Mouse (Mus musculus) hindbrain, embryonic 13.5 days (tissue): ENCODE measurements around the gene Izumo1. TPM values are rescaled to one million over a fixed set of nuclear protein-coding genes. Genes with fewer than 3 reads are reported as not detected.
"Not testable (repeated sequence)": the region's sequence is repeated elsewhere in the genome, so short reads cannot be mapped to it uniquely, and the experiment has no call there.

ENCODE experiments used
- ATAC-seq: fragments of 200-750 bp; cut with Nextera tagmentation; 2 replicates; pipeline ENCODE4 v1.8.0; 2017; ENCODE audit warnings: moderate TSS enrichment; ENCODE audit not compliant: low FRiP score
- H3K27ac ChIP-seq: fragments of 300-500 bp; sonication (generic); 2 replicates; pipeline ENCODE4 v1.5.1; 2015; ENCODE audit warnings: inconsistent platforms, mild to moderate bottlenecking, moderate library complexity
- H3K27me3 ChIP-seq: fragments of 300-500 bp; sonication (generic); 2 replicates; pipeline ENCODE4 v1.6.1; 2015; ENCODE audit warnings: mild to moderate bottlenecking, inconsistent platforms
- H3K36me3 ChIP-seq: fragments of 300-500 bp; sonication (generic); 2 replicates; pipeline ENCODE4 v1.6.1; 2015; ENCODE audit warnings: mild to moderate bottlenecking, inconsistent platforms
- H3K4me1 ChIP-seq: fragments of 300-500 bp; sonication (generic); replicated peaks from 2 replicates; pipeline ENCODE4 v1.6.1; 2015; ENCODE audit warnings: inconsistent platforms
- H3K4me2 ChIP-seq: fragments of 300-500 bp; sonication (generic); 2 replicates; pipeline ENCODE4 v1.6.1; 2015; ENCODE audit warnings: inconsistent platforms, mild to moderate bottlenecking, moderate library complexity
- H3K4me3 ChIP-seq: fragments of 300-500 bp; sonication (generic); 2 replicates; pipeline ENCODE4 v1.5.1; 2015; ENCODE audit warnings: mild to moderate bottlenecking, inconsistent platforms
- H3K9ac ChIP-seq: fragments of 300-500 bp; sonication (generic); 2 replicates; pipeline ENCODE4 v1.6.1; 2015; ENCODE audit warnings: mild to moderate bottlenecking, inconsistent platforms
- H3K9me3 ChIP-seq: fragments of 300-500 bp; sonication (generic); 2 replicates; pipeline ENCODE4 v1.6.1; 2016; ENCODE audit warnings: inconsistent platforms
- WGBS: fragments of 180-500 bp; shearing (Covaris S2); methylation state at CpG from one replicate; pipeline ENCODE4 v1.1.7; 2015; 5-methylcytosine and 5-hydroxymethylcytosine counted together
- polyA plus RNA-seq: library from polyadenylated mRNA; unstranded; fragments of >200 nt; fragmentation: Nextera tagmentation; extraction: Ambion mirVana; gene quantifications from 2 replicates; pipeline ENCODE4 v1.2.1, GENCODE M21; 2015

Izumo1 gene
- polyA plus RNA-seq, 1 experiment from 2014 or later: not detected

DNA sequence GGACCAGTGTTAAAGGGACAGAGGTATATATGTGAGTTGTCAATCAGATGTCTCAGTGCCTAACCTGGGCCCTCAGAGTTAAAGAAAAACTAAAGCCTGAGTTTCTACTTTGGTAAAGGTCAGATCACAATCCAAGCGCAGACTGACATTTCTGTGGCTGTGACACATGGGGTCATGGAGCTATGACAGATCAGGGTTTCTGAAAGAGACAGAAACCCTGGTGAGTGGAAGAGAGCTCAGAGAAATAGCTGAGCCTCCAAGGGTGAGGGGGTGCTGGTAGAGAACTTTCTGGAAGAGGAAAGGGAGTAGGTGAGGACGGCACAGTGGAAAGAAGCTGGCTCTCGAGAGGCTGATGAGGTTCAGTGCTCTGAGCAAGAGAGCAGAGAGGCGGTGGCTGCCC is 25.1 kb downstream of the Izumo1 start:
- ATAC-seq: no peak
- no peak overlapping the region for H3K4me2 ChIP-seq
- H3K9ac ChIP-seq: no peak overlapping the region
- H3K4me1 ChIP-seq: peaks cover 34% of the 10 kb centered on the region
- no peaks in the 10 kb centered on the region for H3K9me3 ChIP-seq
- no peak overlapping the region for H3K27ac ChIP-seq
- 85% methylated on average over 4 of the region's 4 CpGs for WGBS
- no peak overlapping the region for H3K4me3 ChIP-seq
- H3K36me3 ChIP-seq: no peaks in the 10 kb centered on the region
- H3K27me3 ChIP-seq: no peaks in the 10 kb centered on the region

DNA sequence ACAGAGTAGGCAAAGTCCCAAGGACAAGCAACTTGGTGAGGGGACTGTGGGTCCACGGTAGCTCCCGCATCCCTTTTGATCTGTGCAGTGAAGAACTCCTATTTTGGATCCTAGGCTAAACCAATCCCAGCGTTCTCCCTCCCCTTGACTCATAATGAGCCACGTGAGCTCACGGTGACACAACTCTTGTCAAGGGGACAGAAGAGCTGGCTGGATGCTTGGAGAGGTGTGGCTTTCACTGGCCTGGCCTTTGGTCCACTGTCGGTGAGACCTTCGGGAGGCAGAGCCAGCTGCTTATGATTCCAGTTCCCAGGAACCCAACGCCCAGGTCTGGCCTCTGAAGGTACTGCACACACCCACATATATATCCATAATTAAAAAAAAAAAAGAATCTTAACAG is 27.7 kb downstream of the Izumo1 start:
- H3K4me3 ChIP-seq: no peak overlapping the region
- no peak for ATAC-seq
- H3K9me3 ChIP-seq: no peaks in the 10 kb centered on the region
- H3K27me3 ChIP-seq: no peaks in the 10 kb centered on the region
- peaks cover 13% of the 10 kb centered on the region for H3K4me1 ChIP-seq
- no peak overlapping the region for H3K9ac ChIP-seq
- H3K4me2 ChIP-seq: no peak overlapping the region
- 89% methylated on average over 8 of the region's 8 CpGs for WGBS
- H3K36me3 ChIP-seq: no peaks in the 10 kb centered on the region
- no peak overlapping the region for H3K27ac ChIP-seq

DNA sequence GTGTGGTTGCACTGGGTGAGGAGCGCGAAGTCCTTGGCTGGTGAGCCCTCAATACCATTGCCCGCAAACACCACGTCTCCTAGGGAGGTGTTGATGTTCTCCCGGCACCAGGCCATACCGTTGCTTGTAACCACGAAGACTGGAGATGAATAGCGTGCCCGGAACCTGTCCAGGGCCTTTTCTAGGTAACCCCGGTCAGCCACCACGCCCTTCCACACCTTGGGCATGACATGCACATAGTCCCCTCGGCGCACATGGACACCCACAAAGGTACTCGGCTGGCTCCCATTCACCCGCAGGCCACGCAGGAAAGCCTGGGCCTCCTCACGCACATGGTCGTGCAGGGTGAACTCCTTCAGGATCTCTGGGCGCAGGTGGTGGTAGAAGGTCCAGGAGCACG is 28.9 kb downstream of the Izumo1 start:
- H3K9ac ChIP-seq, H3K36me3 ChIP-seq, H3K27ac ChIP-seq, ATAC-seq, H3K4me2 ChIP-seq, H3K9me3 ChIP-seq, H3K4me1 ChIP-seq, H3K27me3 ChIP-seq, H3K4me3 ChIP-seq: not testable (repeated sequence)
- 94% methylated on average over 20 of the region's 20 CpGs for WGBS

DNA sequence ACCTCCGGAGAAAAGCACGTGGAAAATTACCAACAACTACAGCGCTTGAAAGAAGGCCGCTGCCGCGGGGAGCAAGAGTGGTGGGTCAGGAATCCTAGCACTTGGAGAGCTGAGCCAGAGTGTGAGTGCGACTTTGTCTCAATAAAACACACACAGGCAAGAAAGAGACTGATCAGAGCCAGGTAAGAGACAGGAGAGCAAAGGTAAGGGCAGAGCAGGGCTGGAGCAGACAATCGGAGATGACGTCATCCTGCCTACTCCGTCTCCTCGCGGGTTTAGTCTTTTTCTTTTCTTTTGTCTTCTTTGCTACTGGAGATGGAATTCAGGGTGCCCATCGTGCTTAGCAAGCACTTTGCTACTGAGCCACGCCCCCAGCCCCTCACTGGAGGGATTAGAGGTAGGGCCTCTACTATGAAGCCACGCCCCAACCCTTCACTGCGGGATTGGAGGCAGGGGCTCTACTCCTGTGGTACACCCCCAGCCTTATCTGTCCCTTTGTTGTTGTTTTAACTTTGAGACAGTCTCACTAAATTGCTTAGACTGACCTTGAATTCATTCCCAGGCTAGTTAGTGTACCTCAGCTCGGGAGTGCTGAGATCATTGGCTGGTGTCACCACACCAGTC is 32.9 kb downstream of the Izumo1 start:
- peak overlapping the region; percentile 46; the same call in 1 of the 2 replicates for H3K9ac ChIP-seq
- WGBS: 30% methylated on average over 17 of the region's 17 CpGs
- H3K27ac ChIP-seq: no peak overlapping the region
- H3K4me2 ChIP-seq: peak overlapping the region; percentile 25
- no peaks in the 10 kb centered on the region for H3K36me3 ChIP-seq
- no peaks in the 10 kb centered on the region for H3K27me3 ChIP-seq
- no peak overlapping the region for H3K4me3 ChIP-seq
- 0 out of 2 replicates have a peak, but pooled peaks cover 4% of the 10 kb centered on the region for H3K4me1 ChIP-seq
- ATAC-seq: no peak
- no peaks in the 10 kb centered on the region; the same call in 1 of the 2 replicates for H3K9me3 ChIP-seq

DNA sequence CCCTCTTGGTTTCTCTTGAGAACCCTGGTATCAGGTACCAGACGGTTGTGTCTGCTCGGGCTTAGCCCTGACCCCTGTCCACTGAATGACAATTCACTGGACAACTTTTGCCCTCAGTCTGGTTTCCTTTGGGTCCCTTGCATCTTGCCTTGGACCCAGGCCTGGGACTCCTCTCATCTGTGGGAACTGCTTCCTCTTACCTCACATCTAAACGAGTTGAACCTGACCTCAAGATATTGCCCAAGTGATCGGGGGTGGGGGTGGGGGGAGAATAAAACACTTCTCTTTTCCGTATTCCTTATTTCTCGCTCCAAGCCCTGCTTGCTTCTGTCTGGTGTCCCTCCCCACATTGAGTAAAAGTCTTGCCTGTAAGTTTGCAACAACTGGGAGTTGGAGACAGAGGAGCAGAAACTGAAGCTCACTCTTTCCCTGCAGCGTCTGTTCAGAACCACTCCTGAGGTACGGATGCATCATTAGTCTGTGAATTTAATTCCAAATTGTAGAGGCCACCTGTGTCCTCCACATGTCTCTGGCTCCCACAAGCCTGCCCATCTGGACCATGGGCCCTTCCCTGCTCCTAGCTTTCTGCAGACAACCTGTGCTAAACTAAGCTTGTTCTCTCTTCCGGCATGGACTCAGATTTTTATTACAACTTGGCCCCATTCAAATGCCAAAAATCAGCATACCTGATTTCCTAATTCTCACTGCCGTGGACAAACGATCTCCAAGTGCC is 39.3 kb downstream of the Izumo1 start:
- Histone ChIP-seq H3K27me3 (0 out of 2 replicates have a peak, but pooled peaks cover 2% of the 10 kb centered on the region), H3K9ac (no peak overlapping the region), H3K36me3 (no peaks in the 10 kb centered on the region), H3K4me3 (no peak overlapping the region), H3K4me2 (no peak overlapping the region), H3K4me1 (no peaks in the 10 kb centered on the region), H3K9me3 (no peaks in the 10 kb centered on the region; the same call in 1 of the 2 replicates), H3K27ac (no peak overlapping the region)
- no peak for ATAC-seq
- 85% methylated on average over 11 of the region's 11 CpGs for WGBS

DNA sequence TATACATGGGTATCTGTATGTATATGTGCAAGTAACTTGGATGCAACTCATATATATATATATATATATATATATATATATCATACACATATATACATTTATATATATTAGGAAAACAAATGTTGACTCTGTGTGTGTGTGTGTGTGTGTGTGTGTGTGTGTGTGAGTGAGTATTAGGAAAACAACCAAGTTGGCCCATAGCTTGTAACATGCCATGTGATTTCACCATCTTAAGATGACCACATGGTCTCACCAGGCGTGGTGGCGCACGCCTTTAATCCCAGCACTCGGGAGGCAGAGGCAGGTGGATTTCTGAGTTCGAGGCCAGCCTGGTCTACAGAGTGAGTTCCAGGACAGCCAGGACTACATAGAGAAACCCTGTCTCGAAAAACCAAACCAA is 40.1 kb downstream of the Izumo1 start:
- ATAC-seq, H3K27ac ChIP-seq, H3K36me3 ChIP-seq, H3K4me3 ChIP-seq, H3K4me2 ChIP-seq, H3K9me3 ChIP-seq, H3K4me1 ChIP-seq, H3K9ac ChIP-seq, H3K27me3 ChIP-seq: not testable (repeated sequence)
- 92% methylated on average over 6 of the region's 6 CpGs for WGBS

DNA sequence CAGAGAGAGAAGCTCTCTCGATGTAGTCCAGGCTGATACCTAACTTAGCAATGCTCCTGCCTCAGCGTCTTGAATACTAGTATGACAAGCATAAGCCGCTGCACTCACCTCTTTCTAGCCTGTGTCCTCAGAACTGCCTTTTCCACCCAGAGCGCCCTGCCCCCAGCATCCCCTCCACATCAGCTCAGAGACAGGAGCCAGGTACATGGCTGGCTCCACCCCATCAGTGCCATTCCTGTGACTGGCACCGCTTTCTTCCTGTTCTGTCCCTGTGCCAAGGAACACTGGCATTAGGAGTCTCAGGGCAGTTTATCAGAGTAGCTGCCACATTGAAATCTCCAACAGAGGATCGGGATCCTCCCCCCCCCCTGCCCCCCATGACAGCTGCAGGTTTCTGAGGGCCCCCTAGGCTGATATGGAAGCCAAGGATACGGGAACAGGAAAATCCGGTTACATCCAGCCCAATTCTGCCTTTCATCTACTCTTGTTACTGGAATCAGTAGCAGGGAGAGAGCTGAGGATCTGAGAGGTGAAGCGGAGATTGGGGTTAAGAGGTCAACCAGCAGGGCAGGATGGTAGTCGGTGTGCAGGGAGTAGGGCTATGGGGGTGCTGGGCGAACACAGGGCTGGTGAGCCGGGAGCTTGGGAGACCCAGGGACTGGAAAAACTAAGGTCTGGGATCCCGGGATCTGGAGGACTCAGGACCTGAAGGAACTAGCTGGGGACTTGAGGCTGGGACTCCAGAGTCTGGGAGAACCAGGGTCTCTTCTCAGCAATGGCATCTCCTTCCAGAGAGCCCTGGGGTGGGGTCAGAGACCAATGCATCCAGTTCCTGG is 43.9 kb downstream of the Izumo1 start:
- no peaks in the 10 kb centered on the region for H3K36me3 ChIP-seq
- no peak overlapping the region for H3K27ac ChIP-seq
- ATAC-seq: no peak
- H3K9ac ChIP-seq: no peak overlapping the region; the same call in 1 of the 2 replicates
- H3K27me3 ChIP-seq: 0 out of 2 replicates have a peak, but pooled peaks cover 4% of the 10 kb centered on the region
- no peak overlapping the region for H3K4me2 ChIP-seq
- WGBS: 64% methylated on average over 13 of the region's 13 CpGs
- H3K4me3 ChIP-seq: no peak overlapping the region
- H3K4me1 ChIP-seq: no peaks in the 10 kb centered on the region
- H3K9me3 ChIP-seq: no peaks in the 10 kb centered on the region

DNA sequence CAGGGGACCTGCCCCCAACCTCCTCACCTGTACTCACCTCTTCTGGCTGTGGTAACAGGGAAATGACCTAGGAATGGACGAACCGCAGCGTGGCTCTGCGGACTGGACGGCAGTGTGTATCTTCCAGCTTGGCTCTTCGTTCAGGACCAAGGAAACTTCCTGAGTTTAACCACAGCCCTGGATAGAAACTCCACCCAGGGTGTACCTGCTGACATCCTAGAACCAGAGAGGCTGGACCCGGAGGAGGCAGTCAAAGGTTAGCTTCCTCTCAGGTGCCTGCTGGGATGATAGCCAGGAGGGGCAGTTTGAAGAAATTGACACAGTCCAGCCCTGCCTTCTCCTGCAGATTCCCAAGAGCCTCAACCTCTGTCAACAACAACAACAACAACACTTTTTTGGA is 44.5 kb downstream of the Izumo1 start, which contains the start of gene Fut2:
Gene Fut2, minus strand, starts transcription at position 234 of the 400 bp plus-strand sequence.
- H3K9ac ChIP-seq: no peak within 1 kb of the TSS; the same call in 1 of the 2 replicates
- no peak for ATAC-seq

DNA sequence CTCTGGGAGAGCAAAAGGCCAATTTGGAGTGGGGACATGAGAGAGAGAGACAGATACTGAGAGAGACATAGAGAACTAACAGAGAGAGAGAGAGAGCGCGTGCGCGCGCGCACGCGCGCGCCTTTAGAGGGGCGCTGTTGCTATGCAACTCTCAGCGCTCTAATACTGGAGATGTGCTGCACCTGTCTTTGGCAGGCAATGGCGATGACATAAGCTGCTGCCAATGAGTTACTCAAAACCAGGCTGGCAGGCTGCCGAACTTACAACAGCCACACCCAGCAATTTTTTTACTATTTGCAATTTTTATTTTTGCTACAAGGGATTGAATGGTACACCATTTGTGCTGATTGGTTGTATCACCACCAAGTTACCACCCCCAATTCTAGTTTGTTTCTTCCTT is 46.1 kb downstream of the Izumo1 start:
- H3K4me1 ChIP-seq: no peaks in the 10 kb centered on the region
- H3K27me3 ChIP-seq: 0 out of 2 replicates have a peak, but pooled peaks cover 4% of the 10 kb centered on the region
- H3K27ac ChIP-seq: no peak overlapping the region
- no peak overlapping the region for H3K4me2 ChIP-seq
- no peaks in the 10 kb centered on the region for H3K9me3 ChIP-seq
- no peak overlapping the region for H3K4me3 ChIP-seq
- 66% methylated on average over 14 of the region's 14 CpGs for WGBS
- no peak overlapping the region for H3K9ac ChIP-seq
- H3K36me3 ChIP-seq: no peaks in the 10 kb centered on the region
- ATAC-seq: no peak

More for the DNA sequence above, 44.5 kb downstream of the Izumo1 start, which contains the start of gene Fut2:
- no peaks in the 10 kb centered on the region for H3K4me1 ChIP-seq
- H3K36me3 ChIP-seq: no peaks in the 10 kb centered on the region
- H3K27ac ChIP-seq: no peak within 1 kb of the TSS
- WGBS: 85% methylated on average over 7 of the region's 7 CpGs
- H3K4me3 ChIP-seq: no peak within 1 kb of the TSS
- no peaks in the 10 kb centered on the region for H3K9me3 ChIP-seq
- H3K27me3 ChIP-seq: 0 out of 2 replicates have a peak, but pooled peaks cover 4% of the 10 kb centered on the region
- H3K4me2 ChIP-seq: no peak within 1 kb of the TSS

DNA sequence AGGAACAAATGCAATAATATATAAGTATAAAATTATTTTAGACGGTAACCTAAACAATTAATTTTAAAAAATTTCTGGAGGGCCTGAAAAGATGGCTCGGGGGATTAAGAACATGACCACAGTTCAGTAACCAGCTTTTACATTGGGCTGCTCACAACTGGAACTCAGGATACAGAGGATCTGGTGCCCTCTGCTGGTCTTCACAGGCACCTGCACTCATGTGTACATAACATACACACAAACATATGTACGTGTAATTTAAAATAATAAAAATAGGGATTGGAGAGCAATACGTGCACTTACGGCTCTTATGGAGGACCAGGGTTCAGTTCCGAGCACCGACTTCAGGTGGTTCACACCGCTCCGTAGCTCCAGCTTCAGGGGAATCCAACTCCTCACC is 47.3 kb downstream of the Izumo1 start:
- H3K36me3 ChIP-seq: no peaks in the 10 kb centered on the region
- H3K4me3 ChIP-seq: no peak overlapping the region
- H3K4me1 ChIP-seq: no peaks in the 10 kb centered on the region
- no peaks in the 10 kb centered on the region for H3K9me3 ChIP-seq
- H3K27me3 ChIP-seq: 0 out of 2 replicates have a peak, but pooled peaks cover 4% of the 10 kb centered on the region
- no peak overlapping the region for H3K27ac ChIP-seq
- WGBS: 97% methylated on average over 9 of the region's 9 CpGs
- no peak for ATAC-seq
- H3K9ac ChIP-seq: no peak overlapping the region
- H3K4me2 ChIP-seq: no peak overlapping the region

DNA sequence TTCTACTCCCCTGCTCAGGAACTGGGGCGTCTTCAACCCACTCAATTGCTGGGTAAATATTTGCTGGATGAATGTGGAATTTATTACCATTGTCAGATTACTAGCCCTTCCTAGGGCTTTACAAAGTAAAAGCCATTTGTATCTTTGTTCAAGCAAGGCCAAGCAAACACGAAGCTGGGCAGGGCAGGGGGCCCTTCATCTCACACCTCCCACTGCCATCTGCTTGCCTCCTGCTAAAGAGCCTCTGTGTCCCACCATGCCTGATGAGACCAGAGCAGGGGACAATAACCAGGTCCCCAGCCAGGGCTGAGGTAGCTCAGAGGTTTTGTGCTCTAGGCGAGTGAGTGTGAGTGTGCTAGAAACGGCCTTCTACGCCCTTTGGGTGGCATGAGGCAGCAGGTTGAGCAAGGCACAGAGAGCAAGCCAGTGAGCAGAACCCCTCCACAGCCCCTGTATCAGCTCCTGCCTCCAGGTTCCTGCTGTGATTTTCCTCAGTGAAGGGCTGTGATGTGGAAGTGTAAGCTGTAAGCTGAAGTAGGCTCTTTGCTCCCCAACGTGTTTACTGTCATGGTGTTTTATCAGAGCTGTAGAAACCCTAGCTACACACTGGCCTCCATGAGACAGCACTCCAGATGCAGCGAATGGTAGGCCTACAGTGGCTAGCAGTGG is 56.1 kb downstream of the Izumo1 start:
- H3K4me2 ChIP-seq: no peak overlapping the region
- H3K27ac ChIP-seq: no peak overlapping the region
- H3K36me3 ChIP-seq: no peaks in the 10 kb centered on the region
- WGBS: 76% methylated on average over 7 of the region's 7 CpGs
- no peaks in the 10 kb centered on the region for H3K27me3 ChIP-seq
- H3K9ac ChIP-seq: no peak overlapping the region
- no peak for ATAC-seq
- no peaks in the 10 kb centered on the region for H3K9me3 ChIP-seq
- H3K4me1 ChIP-seq: peaks cover 7% of the 10 kb centered on the region; the same call in 1 of the 2 replicates
- H3K4me3 ChIP-seq: no peak overlapping the region
